Mouse (Mus musculus): ENCODE results near the gene Prf1. TPM values are rescaled to one million over a fixed set of nuclear protein-coding genes. Genes with fewer than 3 reads are reported as not detected.

Prf1 gene
- total RNA-seq (2021): under 1 TPM in 1 of 2 experiments, not detected in 1; 0.11 TPM

DNA sequence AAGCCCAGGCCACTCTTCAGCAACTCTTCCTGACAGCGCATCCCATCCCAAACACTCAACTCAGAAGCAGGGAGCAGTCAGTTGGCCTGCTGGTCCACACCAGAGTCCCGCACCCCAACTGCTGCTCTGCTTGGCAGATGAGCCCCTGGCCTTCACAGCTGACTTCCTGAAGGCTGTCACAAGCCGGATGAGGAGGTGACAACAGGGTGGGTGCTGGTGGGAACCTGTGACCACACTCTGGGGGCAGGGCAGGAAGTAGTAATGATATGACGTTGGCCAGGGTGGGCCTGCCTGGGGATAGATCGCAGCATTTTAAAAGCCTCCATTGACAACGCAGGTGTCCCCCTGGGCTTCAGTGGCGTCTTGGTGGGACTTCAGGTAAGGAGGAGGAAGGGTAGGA is at the start of gene Prf1:
TSS of gene Prf1 (plus strand) at position 357 of the 400 bp plus-strand sequence.
- intact Hi-C loops (cut with DNase I): no loop called here
- no peak for DNase-seq

DNA sequence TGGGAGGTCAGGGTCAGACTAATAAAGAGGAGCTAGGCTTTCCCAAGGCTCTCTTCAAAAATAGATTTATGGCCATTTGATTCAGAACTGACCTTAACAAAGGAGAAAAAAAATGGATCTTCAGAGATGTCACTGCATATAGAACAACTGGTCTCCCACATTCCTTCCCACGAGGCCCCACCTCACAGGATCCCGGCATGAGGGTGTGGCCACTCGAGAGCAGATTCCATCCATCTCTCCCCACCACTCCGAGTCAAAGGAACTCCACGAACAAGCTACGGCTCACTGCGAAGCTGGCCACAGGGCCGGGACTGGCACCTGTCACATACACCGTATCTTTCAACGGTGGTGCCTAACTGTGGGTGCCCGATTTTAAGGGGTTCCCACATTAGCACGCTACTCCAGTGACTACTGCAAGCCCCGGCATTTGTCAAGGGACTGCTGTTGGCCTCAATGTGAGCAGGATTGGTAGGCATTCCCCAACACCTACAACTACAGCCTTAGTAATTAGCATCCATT is 49.0 kb upstream of the Prf1 start:
- no peak for DNase-seq
- intact Hi-C loops (cut with DNase I): no loop called here

DNA sequence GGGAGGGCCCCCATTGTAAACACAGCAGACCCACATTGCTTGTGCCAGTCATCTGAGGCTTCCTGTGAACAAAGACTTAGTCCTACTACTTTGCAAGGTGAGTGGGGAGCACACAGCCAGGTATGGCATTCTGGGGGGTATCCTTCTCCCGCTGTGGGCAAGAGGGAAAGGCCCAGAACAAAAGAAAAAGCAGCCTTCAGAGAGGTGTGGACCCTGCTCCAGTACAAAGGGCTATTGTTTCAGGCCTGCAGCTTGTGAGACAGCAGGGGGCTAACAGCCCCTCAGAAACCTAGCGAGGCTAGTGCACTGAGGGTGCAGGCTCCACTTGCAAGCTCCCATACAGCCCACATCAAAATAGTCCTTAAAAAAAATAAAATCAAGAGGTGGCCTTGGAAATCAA is 47.7 kb upstream of the Prf1 start:
- DNase-seq: no peak
- intact Hi-C loops (cut with DNase I): no loop called here

DNA sequence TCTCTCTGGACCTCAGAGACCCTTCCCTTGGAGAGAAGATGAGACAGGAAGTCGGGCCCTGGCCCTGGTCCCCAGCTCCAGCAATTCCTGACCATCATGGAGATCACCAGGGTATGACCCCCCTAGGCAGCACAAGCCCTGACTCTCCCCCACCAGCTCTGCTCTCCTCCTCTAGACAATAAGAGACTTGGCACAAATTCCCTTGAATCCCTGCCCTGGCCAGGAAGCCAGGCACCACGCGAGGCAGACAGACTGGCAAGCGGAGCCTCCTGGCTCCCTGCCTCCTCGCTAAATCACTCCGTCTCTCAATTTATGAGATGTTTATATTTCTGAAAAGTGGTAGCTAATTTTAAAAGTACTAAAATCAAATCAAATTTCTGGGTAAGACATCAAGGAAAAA is 42.9 kb upstream of the Prf1 start:
- peak; percentile 47 to 50 for DNase-seq
- intact Hi-C loops (cut with DNase I): no loop called here

DNA sequence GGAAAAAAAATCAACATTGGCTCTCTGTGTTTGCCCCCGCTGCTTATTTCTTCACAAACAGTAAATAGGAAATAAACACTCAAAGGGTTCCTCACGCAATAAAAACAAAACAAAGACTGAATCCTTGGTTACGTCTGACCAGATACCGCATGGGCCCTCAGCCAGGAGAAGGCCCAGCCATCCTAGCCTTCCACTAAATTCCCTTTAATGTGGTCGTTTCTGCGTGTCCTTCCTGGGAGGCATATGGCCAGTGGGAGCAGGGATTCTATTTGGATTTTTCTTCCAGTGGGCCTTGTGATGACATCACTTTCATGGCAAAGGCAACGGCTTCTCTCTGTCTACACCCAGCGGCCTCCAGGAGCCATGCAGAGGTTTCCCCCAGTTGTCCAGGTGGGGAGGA is 42.4 kb upstream of the Prf1 start:
- intact Hi-C loops (cut with DNase I): no loop called here
- DNase-seq: no peak

DNA sequence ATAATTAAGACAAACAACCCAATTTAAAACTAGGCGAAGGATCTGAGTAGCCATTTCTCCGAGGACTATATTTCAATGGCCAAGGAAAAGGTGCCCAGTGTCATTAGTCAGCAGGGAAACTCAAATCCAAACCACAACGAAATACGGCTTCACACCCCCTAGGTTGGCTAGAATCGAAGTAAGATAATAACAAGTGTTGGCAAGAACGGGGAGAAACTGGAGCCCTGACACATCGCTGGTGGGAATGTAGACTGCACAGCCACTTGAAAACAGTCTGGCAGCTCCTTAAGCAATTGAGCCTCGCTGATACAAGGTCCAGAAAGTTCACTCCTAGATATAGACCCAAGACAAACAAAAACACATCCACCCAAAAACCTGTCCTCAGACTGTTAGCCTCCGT is 41.0 kb upstream of the Prf1 start:
- intact Hi-C loops (cut with DNase I): no loop called here

DNA sequence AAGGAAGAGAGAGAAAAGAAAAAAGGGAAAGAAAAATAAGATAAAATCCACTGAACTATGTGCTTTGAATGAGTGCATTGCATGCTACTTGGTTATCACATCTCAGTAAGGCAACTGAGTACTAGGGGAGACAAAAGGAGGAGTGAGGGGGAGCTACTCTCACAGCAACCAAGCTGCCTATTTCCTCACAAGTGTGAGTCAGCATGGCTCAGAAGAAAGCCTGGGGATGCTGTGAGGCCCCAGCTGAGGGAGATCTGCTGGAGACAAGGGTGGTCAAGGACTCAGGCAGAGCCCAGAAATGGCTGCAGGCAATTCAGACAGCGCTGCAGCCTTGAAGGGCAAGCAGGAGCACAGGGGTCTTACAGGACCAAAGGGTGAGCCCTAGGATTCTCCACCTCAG is 39.5 kb upstream of the Prf1 start:
- no peak for DNase-seq
- intact Hi-C loops (cut with DNase I): no loop called here

More for the DNA sequence above, 41.0 kb upstream of the Prf1 start:
- no peak for DNase-seq

DNA sequence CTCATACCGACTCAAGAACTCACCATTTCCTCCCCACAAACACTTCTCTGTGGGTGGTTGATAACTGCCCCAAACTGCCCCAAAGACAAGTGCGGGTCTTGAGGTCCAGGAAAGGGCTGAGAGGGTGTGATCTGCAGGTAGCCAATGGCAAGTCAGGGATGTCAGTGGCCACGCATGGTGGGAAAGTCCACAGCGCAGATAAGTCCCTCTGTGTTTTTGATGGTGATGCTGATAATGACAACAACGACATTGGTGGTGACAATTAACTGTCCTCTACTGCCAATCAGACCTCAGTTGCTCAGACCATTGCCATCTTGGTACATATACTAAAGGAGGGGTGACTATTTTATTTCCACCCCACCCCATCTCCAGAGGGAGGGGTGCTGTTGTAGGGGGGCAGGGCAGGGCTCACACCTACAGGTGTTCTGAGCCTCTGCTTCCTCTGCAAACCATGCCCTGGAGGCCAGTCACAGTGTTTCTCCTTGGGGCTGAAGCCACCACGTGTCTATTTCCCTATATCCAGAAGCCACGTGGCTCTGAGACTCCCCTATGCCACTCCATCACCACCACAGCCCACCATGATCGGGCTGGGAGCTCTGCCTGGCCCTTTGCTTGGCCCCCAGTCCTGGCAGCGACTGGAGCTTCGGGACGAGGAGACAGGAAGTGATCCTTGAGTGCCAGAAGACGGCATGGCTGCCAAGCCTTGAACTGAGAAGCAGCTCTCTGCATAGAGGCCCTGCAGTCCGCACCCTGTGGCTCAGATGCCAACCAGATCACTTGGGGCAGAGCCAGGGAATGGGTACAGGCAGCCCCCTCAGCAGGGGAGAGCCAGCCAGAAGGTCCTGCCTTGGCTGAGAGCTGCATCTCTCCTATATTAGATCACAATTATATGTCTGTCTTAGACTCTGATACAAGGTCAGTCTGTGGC is 36.1 kb upstream of the Prf1 start:
- intact Hi-C loops (cut with DNase I): no loop called here
- no peak for DNase-seq

DNA sequence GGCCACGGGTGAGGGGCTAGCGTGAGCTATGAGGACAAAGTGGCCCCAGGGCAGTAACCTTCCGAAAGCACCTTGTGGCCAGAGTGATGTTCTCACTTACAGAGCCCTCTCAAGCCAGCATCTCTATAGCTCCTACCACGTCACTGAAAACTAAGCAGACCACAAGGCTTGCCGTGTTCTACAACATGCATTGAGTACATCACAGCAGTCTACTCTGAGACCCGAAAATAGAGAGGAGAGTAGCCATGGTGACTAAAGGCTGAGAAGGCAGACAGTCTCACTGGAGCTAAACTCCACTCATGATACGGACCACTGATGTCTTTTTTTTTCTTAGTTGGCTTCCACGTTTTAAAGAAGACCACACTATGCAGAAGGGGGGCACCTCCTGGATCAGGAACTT is 34.0 kb upstream of the Prf1 start:
- intact Hi-C loops (cut with DNase I): no loop called here

DNA sequence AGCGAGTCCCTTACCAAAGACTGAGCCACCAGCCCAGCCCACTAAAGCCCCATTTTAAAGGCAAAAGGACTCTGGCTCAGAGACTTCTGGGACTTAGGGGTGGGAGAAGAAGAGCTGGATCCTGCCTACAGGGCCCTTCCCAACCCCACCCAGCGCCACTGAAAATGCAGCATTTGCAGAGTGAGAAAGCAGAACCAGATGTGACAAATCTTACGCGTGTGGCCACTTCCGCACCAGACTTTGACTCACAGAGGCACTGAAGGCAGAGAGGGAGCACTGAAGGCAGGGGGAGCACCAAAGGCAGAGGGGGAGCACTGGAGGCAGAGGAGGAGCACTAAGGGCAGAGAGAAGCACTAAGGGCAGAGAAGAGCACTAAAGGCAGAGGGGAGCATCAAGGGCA is 30.3 kb upstream of the Prf1 start:
- intact Hi-C loops (cut with DNase I): no loop called here
- DNase-seq: no peak

More for the DNA sequence above, 34.0 kb upstream of the Prf1 start:
- no peak for DNase-seq

DNA sequence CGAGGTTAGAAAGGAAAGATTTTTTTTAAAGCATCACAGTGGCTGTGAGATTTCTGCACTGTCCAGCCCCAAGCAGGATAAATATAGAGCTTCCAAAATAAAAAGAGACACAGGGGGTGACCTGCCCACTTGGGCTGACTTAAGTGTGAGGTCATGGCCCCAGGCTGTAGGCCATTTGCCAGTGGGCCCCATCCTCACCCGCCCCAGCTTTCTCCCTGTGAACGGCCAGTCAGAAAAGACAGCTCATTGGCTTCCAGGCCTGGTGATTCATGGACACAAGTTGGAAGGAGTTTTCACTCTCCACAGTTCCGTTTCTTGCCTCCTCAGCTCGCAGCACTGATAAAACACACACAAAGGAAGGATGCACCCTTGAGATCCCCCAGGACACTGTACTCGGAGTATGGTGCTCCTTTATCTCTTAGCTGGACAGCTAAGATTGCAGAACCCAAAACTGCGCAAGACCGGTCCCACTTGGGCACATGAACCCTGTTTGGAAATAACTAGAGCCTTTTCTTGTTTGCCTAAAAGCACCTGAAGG is 25.5 kb upstream of the Prf1 start:
- intact Hi-C loops (cut with DNase I): loop anchor here (5.0 kb wide), 1 partner anchor 60 kb away; no protein-coding TSS in a partner anchor
- DNase-seq: peak; percentile 28 to 38

DNA sequence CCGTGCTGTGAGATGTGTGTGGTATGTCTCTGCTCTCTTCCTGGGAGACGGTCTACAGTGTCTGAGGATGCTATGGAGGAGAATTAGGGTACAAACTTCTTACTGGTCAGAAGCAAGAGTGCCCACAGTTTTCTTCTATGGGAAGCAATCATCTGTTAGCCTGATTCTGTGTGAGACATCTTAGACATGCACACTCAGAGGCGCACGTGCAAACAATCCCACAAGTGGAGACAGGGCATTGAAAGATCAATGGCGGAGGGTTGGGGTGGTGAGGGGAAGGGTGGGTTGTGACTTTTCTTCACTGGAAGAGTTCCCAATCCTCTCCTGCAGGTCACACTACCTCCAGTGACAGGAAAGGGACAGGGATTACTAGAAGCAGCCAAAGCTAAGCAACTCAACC is 25.0 kb upstream of the Prf1 start:
- intact Hi-C loops (cut with DNase I): loop anchor here (5.0 kb wide), 1 partner anchor 60 kb away; no protein-coding TSS in a partner anchor

DNA sequence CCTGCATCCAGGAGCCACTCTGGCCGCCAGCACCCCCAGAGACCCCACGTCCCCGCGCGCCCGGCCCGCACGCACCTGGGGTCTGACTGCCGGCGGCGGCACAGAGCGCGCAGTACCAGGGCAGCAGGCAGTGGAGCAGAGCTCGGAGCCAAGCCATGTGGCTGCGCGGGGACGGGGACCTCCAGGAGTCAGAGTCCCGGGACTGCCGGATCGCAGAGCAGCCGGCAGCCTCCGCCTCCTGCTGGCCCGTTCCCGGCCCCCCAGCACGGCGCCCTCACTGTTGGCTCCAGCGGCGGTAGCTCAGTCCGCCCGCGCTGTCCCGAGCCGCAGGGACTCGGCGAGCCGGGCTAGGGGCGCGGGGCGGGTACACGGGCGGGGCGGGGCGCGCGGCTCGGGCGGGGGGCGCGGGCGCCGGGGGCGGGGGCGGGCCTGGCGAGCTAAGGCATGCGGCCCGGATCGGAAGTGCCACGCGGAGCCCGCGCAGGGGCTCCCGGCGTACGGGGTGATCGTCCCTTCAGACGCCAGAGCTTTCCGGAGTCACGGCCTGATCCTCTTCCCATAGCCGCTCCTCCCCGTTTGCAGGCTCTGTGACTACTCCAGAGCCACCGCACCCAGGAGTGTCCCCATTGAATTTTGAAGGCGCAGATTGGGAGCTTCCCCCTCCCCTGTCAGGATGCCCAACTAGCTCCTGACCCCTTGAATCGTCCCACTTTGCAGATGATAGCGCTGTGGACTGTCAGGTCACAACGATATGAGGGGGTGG is 24.4 kb upstream of the Prf1 start, which contains the start of gene Adamts14:
TSS of gene Adamts14 (minus strand) at position 358 of the 763 bp plus-strand sequence.
- intact Hi-C loops (cut with DNase I): loop anchor here (5.0 kb wide), 1 partner anchor 61 kb away; no protein-coding TSS in a partner anchor
- peak; percentile 48 to 60 for DNase-seq

More for the DNA sequence above, 25.0 kb upstream of the Prf1 start:
- no peak for DNase-seq

DNA sequence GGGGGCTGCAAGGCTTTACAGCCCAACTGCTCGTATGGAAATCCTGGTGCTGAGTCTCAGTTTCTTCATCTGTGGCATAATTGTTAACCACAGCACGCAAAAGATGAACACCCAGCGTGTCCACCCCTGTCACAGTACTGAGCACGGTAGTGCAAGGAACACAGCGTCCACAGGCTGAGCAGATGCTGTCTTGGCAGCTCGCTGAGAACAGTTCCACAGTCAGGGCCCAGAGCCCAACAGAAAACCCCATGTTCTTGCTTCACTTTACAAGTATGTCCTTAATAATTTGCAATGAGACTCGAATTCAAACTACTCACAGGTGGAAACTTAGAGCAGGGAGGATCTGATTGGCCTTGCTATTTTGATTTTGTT is 23.8 kb upstream of the Prf1 start:
- intact Hi-C loops (cut with DNase I): loop anchor here (2.0 to 5.0 kb wide), 2 partner anchors 55 to 62 kb away; no protein-coding TSS in a partner anchor
- DNase-seq: peak; percentile 55 to 58

DNA sequence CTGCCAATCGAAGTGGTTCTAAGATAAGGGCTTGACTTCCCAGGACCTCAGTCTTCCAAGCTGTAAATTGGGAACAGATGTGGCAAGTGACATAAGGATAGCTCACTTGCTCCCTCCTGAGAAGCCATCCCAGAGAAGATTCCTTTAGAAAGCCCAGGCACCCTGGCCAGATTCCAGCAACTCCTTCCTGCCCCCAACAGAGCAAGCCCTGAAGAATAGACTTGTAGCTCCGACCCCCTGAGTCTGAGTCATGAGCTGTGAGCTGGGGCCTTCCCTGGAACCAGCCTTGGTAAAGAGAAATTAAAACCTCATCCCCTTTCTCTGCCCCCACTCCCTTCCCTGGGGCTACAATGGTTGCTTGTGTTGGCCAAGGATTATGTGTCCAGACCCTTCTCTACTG is 23.1 kb upstream of the Prf1 start:
- intact Hi-C loops (cut with DNase I): loop anchor here (2.0 to 5.0 kb wide), 2 partner anchors 54 to 62 kb away; no protein-coding TSS in a partner anchor
- DNase-seq: no peak

DNA sequence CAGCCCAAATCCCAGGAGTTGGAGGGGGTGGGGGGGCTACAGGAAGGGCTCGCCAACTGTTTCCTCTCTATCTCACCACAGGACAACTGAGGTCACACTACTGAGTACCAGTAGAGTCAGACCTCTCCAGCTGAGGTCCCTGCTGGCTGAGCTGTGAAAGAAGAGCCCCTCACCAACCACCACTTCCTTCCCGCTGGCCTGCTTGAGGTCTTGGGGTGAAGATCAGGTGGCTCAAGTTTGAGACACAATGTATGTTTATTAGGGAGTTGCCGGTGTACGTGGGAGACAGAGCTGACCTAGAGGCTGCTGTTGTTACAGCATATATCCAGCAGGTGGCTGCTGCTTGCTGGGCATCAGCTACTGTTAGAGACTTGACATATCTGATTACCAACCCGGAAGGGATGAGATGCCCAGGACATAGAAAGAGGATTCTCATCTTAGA is 21.9 kb upstream of the Prf1 start:
- DNase-seq: no peak
- intact Hi-C loops (cut with DNase I): loop anchor here (1.0 to 5.0 kb wide), 3 partner anchors 37 to 61 kb away; no protein-coding TSS in a partner anchor

DNA sequence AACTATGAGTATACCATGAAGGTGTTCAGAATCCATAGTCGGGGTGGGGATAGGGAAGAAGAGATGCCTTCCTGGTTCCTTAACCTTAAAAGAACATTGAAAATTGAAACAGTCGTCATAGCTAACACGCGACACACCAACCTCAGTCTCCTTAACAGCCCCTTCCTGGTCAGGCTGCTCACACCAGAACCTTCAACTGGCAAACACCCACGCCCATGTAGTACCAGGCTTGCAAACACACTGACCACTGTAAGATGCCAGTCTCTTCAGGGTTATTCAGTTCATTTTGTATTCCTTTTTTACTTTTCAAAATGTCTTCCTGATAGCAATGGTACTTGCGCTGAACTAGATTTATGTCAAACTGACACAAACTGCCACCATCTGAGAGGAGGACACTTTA is 20.6 kb upstream of the Prf1 start:
- intact Hi-C loops (cut with DNase I): loop anchor here (5.0 kb wide), 1 partner anchor 35 kb away; no protein-coding TSS in a partner anchor
- no peak for DNase-seq

DNA sequence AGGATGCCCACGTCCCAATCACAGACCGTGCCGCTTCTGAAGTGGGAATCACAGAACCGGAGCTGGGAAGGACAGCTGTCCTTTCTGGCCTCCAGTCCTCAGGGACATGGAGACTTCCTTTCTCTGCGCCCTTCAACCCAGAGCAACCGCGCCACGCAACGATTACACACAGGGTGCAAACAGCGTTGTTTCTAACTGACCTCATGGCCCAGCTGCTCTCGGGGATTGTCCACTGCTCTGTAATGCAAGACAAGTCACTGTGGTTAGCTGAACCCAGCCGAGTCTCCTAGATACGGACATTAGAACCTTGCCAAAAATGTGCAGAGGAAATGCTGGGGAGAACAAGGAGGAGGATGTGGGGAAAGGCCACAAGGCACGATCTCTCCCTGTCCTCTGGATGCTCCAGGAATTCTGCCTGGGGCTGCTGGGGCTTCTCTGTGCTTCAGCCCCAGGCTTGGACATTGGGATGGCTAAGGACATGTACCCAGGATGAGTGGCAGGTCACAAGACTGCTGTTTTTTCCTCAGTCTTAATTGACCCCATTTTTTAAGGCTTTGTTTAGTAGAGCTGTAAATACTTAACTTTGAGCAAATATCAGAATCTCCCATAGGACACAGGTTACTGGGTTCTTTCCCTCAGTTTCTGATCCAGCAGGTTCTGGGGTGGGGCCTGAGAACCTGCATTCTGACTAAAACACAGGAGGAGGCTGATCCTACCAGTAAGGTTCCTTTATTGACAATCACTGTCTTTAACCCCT is 19.5 kb upstream of the Prf1 start:
- intact Hi-C loops (cut with DNase I): loop anchor here (5.0 kb wide), 1 partner anchor 34 kb away; no protein-coding TSS in a partner anchor
- peak; percentile 49 to 58 for DNase-seq

DNA sequence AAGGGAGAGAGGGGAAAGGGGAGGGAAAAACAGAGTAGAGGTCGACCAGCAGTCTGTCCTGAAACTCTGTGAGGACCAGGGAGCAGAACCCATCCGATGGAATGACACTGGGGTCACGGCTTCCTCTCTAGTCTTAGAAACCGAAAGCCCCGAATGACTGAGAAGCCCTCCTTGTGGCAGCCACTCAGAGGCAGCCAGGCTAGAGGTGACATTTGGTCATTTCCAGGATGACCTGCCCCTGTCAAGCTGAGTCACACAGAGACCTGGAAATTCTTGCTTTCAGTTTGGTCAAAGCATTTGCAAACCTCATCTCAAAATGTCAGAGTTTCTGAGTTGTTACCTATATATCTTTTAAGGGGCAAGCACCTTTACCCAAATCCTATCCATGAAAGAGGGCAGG is 16.5 kb upstream of the Prf1 start:
- intact Hi-C loops (cut with DNase I): no loop called here
- no peak for DNase-seq

DNA sequence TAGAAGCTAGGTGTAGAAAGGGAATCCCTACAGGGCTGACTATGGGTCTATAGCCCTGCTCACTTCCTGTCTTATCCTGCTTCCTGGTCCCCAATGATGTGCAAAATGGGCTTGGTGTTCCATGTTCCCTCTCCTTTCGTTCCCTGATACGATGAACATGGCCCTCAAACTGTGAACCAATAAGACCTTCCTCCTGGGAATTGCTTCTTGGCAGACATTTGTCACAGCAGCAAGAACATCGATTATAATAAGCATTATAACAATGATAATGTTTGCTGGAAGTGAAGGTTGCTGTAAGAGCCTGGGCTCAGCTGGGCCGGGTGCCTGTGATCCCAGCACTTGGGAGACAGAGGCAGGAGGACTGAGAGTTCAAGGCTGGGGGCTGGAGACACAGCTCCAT is 13.3 kb upstream of the Prf1 start:
- no peak for DNase-seq
- intact Hi-C loops (cut with DNase I): no loop called here
